22 mouse cellular contexts compared by ENCODE assay signal in genomic region chr8:82067619-82068018, GRCm38 (mm10).
DNase-seq lines count a peak whose midpoint lies in the region; ATAC-seq lines count a peak whose summit lies in the region.
"Had no signal": no experiment of that assay in that cellular context is flagged by ENCODE, and none has a peak within 500 bp of the region (broad histone marks: within the 10 kb centered on the region; RNA-seq: fewer than 3 reads in every experiment).

No protein-coding gene starts in this region.

- intact Hi-C loops in left cerebral cortex, postnatal 14 days (cut with DNase I), result no loop called here
- intact Hi-C loops in left cerebral cortex, postnatal 36 days (cut with DNase I), result no loop called here

- peak; percentile 64 for ATAC-seq in frontal cortex, adult (ENCODE audit: low TSS enrichment)
- ATAC-seq: activated CD4-positive, CD25-positive, alpha-beta regulatory T cell, adult 4 months; forebrain, embryonic 15.5 days; hindbrain, embryonic 16.5 days had no signal

- DNase-seq in frontal cortex, postnatal 25 days (ENCODE audit: low spot score in 2 of 2), result no peak
- peak; percentile 20 to 45 for DNase-seq in left cerebral cortex, postnatal 14 days (ENCODE audit: low spot score in 2 of 2)
- no peak for DNase-seq in left cerebral cortex, postnatal 36 days (ENCODE audit: low spot score in 2 of 2)
- DNase-seq in brain, adult 2 months (ENCODE audit: low read depth, low spot score), result peak; percentile 60
- DNase-seq in layer of hippocampus, adult 9-10 months (ENCODE audit: low spot score), result peak; percentile 26
- no peak for DNase-seq in urinary bladder, postnatal 14 days (ENCODE audit: low spot score)
- no peak for DNase-seq in cerebellum, adult 9-10 months
- DNase-seq: adrenal gland, adult 8-10 months; adrenal gland, postnatal 25 days; cerebellum, adult 18-20 months; cerebellum, adult 9-11 months; cerebellum, postnatal 25 days; embryo, embryonic 11 days; gastrocnemius, adult 2 months; gastrocnemius, postnatal 14 days; heart, adult 18-20 months; heart, postnatal 10 days; heart, postnatal 36 days had no signal

Comparison
In these comparisons a context has a peak if more than half of its experiments do, and no peak if none do; other contexts are left out.
1. DNase-seq: peak in left cerebral cortex, postnatal 14 days (2 of 2), brain, adult 2 months (single experiment) and layer of hippocampus, adult 9-10 months (single experiment); none in frontal cortex, postnatal 25 days (0 of 2), left cerebral cortex, postnatal 36 days (0 of 2), urinary bladder, postnatal 14 days (single experiment) and cerebellum, adult 9-10 months (single experiment).